Mouse (Mus musculus) stomach, embryonic 16.5 days (tissue): ENCODE data around the gene Ints13. TPM values are rescaled to one million over a fixed set of nuclear protein-coding genes. Genes with fewer than 3 reads are reported as not detected.

Source experiments
- ATAC-seq: fragments of 200-750 bp; cut with Nextera tagmentation; 2 replicates; pipeline ENCODE4 v1.8.0; 2017; ENCODE audit warnings: moderate number of reproducible peaks, moderate TSS enrichment; ENCODE audit not compliant: insufficient read depth, low FRiP score
- H3K27ac ChIP-seq: fragments of 300-500 bp; sonication (generic); 2 replicates; pipeline ENCODE4 v1.5.1; 2014; ENCODE audit warnings: low read length
- H3K27me3 ChIP-seq: fragments of 300-500 bp; sonication (generic); 2 replicates; pipeline ENCODE4 v1.6.1; 2014; ENCODE audit warnings: low read length, control low read depth, mixed read lengths; ENCODE audit not compliant: control insufficient read depth, insufficient read depth
- H3K36me3 ChIP-seq: fragments of 300-500 bp; sonication (generic); 2 replicates; pipeline ENCODE4 v1.6.1; 2014; ENCODE audit warnings: low read length; ENCODE audit not compliant: control insufficient read depth, insufficient read depth
- H3K4me1 ChIP-seq: fragments of 300-500 bp; sonication (generic); 2 replicates; pipeline ENCODE4 v1.6.1; 2014; ENCODE audit warnings: low read length, control low read depth, mixed read lengths; ENCODE audit not compliant: control insufficient read depth, insufficient read depth
- H3K4me2 ChIP-seq: fragments of 300-500 bp; sonication (generic); 2 replicates; pipeline ENCODE4 v1.6.1; 2014; ENCODE audit warnings: low read depth, low read length, mixed read lengths
- H3K4me3 ChIP-seq: fragments of 300-500 bp; sonication (generic); replicated peaks from 2 replicates; pipeline ENCODE4 v1.5.1; 2014; ENCODE audit warnings: mild to moderate bottlenecking, low read length
- H3K9ac ChIP-seq: fragments of 300-500 bp; sonication (generic); 2 replicates; pipeline ENCODE4 v1.6.1; 2014; ENCODE audit warnings: low read length
- H3K9me3 ChIP-seq: fragments of 300-500 bp; sonication (generic); replicated peaks from 2 replicates; pipeline ENCODE4 v1.6.1; 2016; ENCODE audit warnings: low read length, control low read depth; ENCODE audit not compliant: control insufficient read depth
- WGBS: fragments of 180-500 bp; shearing (Covaris S2); extraction: QIAGEN DNeasy Blood & Tissue Kit; methylation state at CpG from one replicate; pipeline ENCODE4 v1.1.7; 2014; 5-methylcytosine and 5-hydroxymethylcytosine counted together
- polyA plus RNA-seq: library from polyadenylated mRNA; unstranded; fragments of >200 nt; fragmentation: Nextera tagmentation; extraction: Ambion mirVana; gene quantifications from 2 replicates; pipeline ENCODE4 v1.2.1, GENCODE M21; 2015

The Ints13 gene
- polyA plus RNA-seq, 1 experiment from 2014 or later = 65.3 TPM

DNA sequence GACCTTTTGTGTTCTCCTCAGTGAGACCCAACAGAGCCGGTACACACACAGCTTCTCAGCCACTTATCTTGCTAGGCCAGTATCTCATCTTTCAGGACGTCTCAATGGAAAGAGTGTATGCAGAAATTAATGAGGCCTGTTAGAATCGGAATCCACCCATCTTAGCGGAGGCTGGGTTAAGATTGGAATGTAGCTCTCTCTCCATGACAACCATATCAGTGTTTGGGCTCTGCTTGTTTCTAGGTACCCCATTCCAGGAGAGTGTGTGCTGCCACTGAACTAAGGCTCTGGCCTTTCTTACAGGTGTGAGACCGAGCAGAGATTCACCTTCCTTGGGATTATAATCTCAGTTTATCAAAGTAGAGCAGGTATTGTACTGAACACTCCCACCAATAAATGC is 63.7 kb downstream of the Ints13 start:
- no peak for ATAC-seq
- WGBS = 34% methylated on average over 5 of the region's 5 CpGs

DNA sequence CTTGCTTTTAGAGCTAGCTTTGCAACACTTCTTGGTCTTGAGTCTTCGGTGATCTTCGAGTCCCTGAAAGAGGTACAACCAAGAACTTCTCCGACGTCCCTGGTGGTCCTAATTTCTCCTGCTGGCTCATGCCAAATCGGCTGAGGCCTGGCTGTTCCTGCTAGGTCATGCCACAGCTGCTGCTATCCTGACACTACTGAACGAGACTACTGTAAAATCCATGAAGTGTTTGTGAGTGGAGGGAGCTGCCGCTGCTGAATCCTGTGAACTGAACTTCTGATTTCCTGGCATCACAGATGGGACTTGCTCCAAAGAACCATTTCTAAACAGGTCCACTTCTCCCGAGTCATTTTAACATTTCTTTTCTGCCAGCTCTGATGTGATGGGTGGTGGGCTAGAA is 64.3 kb downstream of the Ints13 start:
- Histone ChIP-seq H3K36me3 (no peaks in the 10 kb centered on the region), H3K4me2 (no peak overlapping the region), H3K27ac (no peak overlapping the region), H3K4me3 (no peak overlapping the region), H3K4me1 (no peaks in the 10 kb centered on the region), H3K27me3 (no peaks in the 10 kb centered on the region), H3K9me3 (no peaks in the 10 kb centered on the region), H3K9ac (no peak overlapping the region)
- ATAC-seq = no peak
- 74% methylated on average over 8 of the region's 8 CpGs for WGBS

More for the DNA sequence above, 63.7 kb downstream of the Ints13 start:
- H3K9me3 ChIP-seq = no peaks in the 10 kb centered on the region
- no peaks in the 10 kb centered on the region for H3K4me1 ChIP-seq
- no peak overlapping the region for H3K9ac ChIP-seq
- H3K27ac ChIP-seq = no peak overlapping the region
- no peak overlapping the region for H3K4me3 ChIP-seq
- H3K4me2 ChIP-seq = no peak overlapping the region
- H3K36me3 ChIP-seq = no peaks in the 10 kb centered on the region
- no peaks in the 10 kb centered on the region for H3K27me3 ChIP-seq

DNA sequence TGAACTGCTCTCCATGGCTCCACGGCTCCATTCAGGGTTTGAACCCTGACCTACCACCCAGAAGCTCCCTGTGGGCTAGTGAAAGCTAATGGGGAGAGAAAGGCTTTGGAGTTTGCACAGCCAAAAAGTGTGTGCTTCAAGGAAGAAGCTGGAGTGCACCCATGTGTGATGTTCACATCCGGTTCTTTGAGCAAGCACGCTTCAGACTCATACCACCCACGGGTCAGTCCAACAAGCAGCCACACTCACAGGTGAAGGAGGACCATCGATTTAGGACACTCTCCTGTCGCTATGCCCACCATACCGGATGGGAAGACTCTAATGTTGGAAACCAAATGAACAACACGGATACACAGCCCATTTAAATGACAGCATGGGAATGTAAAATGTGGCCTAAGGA is 66.1 kb downstream of the Ints13 start:
- WGBS = 85% methylated on average over 8 of the region's 8 CpGs
- Histone ChIP-seq H3K9me3 (no peaks in the 10 kb centered on the region), H3K4me3 (no peak overlapping the region), H3K27ac (no peak overlapping the region), H3K27me3 (no peaks in the 10 kb centered on the region), H3K9ac (no peak overlapping the region), H3K4me2 (no peak overlapping the region), H3K4me1 (no peaks in the 10 kb centered on the region), H3K36me3 (no peaks in the 10 kb centered on the region)
- no peak for ATAC-seq

DNA sequence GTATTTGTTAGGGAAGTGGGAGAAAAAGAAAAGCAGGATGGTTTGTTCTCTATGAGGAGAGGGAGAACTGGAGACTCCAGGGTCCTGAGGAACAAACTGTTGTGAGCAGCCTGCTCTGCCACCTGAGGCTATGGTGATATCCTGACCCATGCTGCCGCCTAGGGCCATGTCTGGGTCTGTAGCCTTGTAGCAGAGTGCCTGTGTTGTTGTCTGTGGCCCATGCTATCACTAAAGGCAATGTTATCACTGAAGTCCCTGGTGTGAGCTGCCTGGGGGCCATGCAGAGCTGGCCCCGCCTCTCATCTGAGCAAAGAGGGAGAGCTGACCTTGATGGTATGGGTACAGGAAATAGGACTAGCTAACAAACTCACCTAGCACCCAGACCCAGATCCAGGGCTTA is 67.7 kb downstream of the Ints13 start:
- Histone ChIP-seq H3K4me2 (no peak overlapping the region), H3K9me3 (no peaks in the 10 kb centered on the region), H3K27me3 (no peaks in the 10 kb centered on the region), H3K4me3 (no peak overlapping the region), H3K9ac (no peak overlapping the region), H3K27ac (no peak overlapping the region), H3K36me3 (no peaks in the 10 kb centered on the region), H3K4me1 (no peaks in the 10 kb centered on the region)
- ATAC-seq = no peak
- 70% methylated on average over 2 of the region's 2 CpGs for WGBS

DNA sequence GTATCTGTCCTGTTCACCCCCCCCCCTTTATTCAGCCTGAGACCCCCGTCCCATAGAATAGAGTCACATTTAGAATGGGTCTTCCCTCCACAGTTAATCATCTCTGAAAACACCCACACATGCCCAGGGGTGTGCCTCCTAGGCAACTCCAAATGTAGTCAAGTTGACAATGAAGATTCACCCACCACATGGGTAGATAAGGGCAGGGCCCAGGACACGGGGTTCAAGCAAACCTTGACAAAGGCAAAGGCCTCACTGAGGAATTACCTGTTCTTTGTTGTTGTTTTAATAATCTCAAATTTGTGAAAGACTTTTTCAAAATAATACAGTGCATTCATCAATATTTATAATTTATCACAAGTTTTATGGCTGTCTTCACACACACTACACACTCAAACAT is 73.2 kb downstream of the Ints13 start:
- Histone ChIP-seq H3K4me1 (peaks cover 8% of the 10 kb centered on the region; the same call in 1 of the 2 replicates), H3K27ac (no peak overlapping the region), H3K4me3 (no peak overlapping the region), H3K9ac (no peak overlapping the region), H3K4me2 (no peak overlapping the region), H3K27me3 (no peaks in the 10 kb centered on the region), H3K36me3 (no peaks in the 10 kb centered on the region), H3K9me3 (no peaks in the 10 kb centered on the region)
- ATAC-seq = no peak
- WGBS = 84% methylated on average over 2 of the region's 2 CpGs

DNA sequence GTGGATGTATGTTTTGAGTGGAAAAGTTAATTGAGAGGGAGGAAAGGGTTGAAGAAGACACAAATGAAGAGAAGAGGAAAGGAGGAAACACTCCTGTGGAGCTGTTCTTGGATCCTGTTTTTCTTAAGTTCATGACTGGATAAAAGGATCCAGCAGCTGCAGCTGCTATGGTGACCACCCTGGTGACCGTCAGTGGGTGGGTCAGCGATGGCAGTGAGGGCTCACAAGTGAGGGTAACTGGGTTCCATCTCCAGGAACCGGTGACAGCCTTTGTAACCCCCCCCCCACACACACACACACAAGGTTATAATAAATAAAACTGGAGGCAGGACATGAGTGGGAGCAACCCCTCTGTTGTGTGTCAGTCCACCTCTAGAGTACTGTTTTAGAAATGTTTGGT is 74.8 kb downstream of the Ints13 start:
- peaks cover 8% of the 10 kb centered on the region; the same call in 1 of the 2 replicates for H3K4me1 ChIP-seq
- H3K4me3 ChIP-seq = peak overlapping the region; percentile 71
- ATAC-seq = no peak
- peak overlapping the region; percentile 84 for H3K9ac ChIP-seq
- peak overlapping the region; percentile 96 for H3K4me2 ChIP-seq
- 38% methylated on average over 3 of the region's 3 CpGs for WGBS
- H3K27ac ChIP-seq = no peak overlapping the region
- no peaks in the 10 kb centered on the region for H3K27me3 ChIP-seq
- no peaks in the 10 kb centered on the region for H3K9me3 ChIP-seq
- H3K36me3 ChIP-seq = no peaks in the 10 kb centered on the region

DNA sequence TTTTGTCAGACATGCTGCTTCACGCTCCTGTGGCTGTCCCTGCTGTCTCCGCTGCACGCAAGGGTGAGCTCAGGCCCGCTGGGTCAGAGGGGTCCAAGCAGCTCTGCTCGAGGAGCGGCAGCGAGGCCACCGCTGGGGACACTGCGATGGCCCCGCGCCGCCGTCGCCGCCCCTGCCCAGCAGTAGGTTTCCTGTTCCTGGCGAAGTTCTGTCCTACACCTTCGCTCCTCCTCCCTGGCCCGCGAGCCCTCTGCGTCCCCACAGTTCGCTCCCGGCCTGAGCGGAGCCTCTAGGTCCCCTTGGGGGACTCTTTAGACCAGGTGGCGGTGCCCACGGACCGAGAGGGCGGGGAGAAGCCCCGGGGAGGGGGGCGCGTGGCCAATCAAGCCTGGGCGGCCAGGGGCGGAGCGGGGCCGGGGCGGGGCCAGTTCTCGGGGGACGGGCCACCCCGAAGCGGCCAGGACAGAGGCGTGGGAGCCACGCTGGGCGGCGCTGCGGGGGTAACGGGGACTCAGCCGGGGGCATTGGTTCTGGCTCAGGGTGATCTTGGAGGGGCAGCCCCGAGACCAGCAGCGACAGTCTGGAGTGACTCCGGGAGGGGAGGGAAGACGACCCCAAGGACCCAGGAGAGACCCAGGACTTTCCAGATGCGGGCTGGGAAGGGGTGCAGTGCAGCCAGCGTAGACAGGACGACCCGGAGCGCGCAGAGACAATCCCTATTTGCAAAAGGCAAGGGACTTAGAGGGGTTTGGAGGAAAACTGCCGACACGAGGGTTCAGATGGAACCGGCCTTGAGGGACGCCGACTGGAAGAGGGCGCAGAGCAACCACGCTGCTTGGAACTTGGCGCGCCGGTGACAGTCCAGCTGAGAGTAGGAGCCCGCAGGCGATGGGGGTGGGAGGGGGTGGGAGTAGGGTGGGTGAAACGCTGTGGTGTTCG is 75.5 kb downstream of the Ints13 start, which contains the start of gene Itpr2:
Gene Itpr2, minus strand, starts transcription at position 358 of the 939 bp plus-strand sequence.
- ATAC-seq = peak; percentile 96
- H3K4me2 ChIP-seq = peak within 1 kb of the TSS; percentile 96
- H3K36me3 ChIP-seq = no peaks in the 10 kb centered on the region
- H3K4me3 ChIP-seq = peak within 1 kb of the TSS; percentile 71
- H3K9ac ChIP-seq = peak within 1 kb of the TSS; percentile 84
- H3K27ac ChIP-seq = peak within 1 kb of the TSS; percentile 55
- H3K9me3 ChIP-seq = no peaks in the 10 kb centered on the region
- no peaks in the 10 kb centered on the region for H3K27me3 ChIP-seq
- under 1% methylated on average over 70 of the region's 70 CpGs for whole genome bisulfite sequencing
- H3K4me1 ChIP-seq = peaks cover 8% of the 10 kb centered on the region; the same call in 1 of the 2 replicates

DNA sequence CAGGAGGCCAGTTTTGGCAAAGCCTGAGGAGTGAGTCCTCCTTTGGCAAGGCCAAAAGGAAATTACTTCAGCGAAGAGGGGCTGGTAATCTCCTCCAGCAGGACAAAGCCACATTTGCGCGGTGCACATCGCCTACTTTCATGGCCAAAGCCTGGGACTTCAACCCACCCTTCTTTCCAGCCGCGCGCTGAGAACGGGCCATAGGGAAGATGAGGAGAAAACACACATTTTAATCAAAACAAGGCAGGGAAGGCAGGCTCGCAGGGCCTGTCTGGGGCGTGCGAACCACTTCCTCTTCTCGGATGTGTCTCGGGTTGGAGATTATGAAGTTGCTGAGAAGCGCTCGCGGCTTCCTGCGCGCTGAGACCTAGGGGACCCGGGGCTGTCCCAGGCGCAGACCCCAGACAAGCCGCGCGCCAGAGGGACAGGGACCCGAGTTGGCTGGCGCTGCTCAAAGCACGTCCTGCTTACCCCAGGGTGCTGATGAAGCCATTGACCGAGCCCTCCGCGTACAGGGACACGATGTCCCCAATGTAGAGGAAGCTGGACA is 76.2 kb downstream of the Ints13 start:
- WGBS = under 1% methylated on average over 30 of the region's 30 CpGs
- peak; percentile 30; the same call in 1 of the 2 replicates for ATAC-seq
- peak overlapping the region; percentile 96 for H3K4me2 ChIP-seq

DNA sequence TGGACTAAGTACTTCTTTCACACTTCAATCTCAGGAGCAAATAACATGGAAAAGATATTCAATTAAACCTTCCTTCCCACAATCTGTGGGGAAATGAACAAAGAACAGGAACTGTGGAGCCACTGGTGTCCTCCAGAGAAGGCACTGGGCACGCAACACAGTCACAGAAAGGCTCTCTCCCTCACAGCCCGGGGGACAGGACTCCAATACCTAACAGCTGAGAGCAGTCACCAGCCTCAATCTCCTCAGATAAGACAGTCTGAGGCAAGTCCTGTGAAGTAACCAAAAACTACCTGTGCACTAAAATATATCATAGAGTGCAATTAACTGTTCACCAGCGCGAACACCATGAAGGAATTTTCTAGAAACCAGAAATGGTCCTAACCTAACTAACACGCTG is 76.9 kb downstream of the Ints13 start:
- Histone ChIP-seq H3K4me2 (peak overlapping the region; percentile 96), H3K9me3 (no peaks in the 10 kb centered on the region), H3K27ac (no peak overlapping the region), H3K9ac (peak overlapping the region; percentile 84; the same call in 1 of the 2 replicates), H3K36me3 (no peaks in the 10 kb centered on the region), H3K4me3 (peak overlapping the region; percentile 71), H3K27me3 (no peaks in the 10 kb centered on the region), H3K4me1 (peaks cover 8% of the 10 kb centered on the region; the same call in 1 of the 2 replicates)
- no peak for ATAC-seq
- WGBS = 62% methylated on average over 5 of the region's 5 CpGs

More for the DNA sequence above, 76.2 kb downstream of the Ints13 start:
- no peaks in the 10 kb centered on the region for H3K9me3 ChIP-seq
- peaks cover 8% of the 10 kb centered on the region; the same call in 1 of the 2 replicates for H3K4me1 ChIP-seq
- H3K9ac ChIP-seq = peak overlapping the region; percentile 84
- peak overlapping the region; percentile 55 for H3K27ac ChIP-seq
- H3K4me3 ChIP-seq = peak overlapping the region; percentile 71
- no peaks in the 10 kb centered on the region for H3K27me3 ChIP-seq
- no peaks in the 10 kb centered on the region for H3K36me3 ChIP-seq
